Mouse (Mus musculus): Measurements from ENCODE around the gene M6pr.

Gene M6pr

GRCm38 (mm10) chr6:122308505-122309393 is at the start of gene M6pr:
TSS of gene M6pr (plus strand) at chr6:122308720.
- DNase-seq (ENCODE audit: low read depth, low spot score), result peak; percentile 100

GRCm38 (mm10) chr6:122262543-122262942 is 46.0 kb upstream of the M6pr start:
- no peak for DNase-seq (ENCODE audit: low read depth, low spot score)

GRCm38 (mm10) chr6:122268561-122268960 is 40.0 kb upstream of the M6pr start:
- peak; percentile 95 for DNase-seq (ENCODE audit: low read depth, low spot score)

- DNase-seq (ENCODE audit: low read depth, low spot score), result no peak
Measured at GRCm38 (mm10) chr6:122269170-122269569, 39.4 kb upstream of the M6pr start.

- DNase-seq (ENCODE audit: low read depth, low spot score), result peak; percentile 26
Measured at GRCm38 (mm10) chr6:122270152-122270551, 38.4 kb upstream of the M6pr start.

GRCm38 (mm10) chr6:122274546-122274945 is 34.0 kb upstream of the M6pr start:
- DNase-seq (ENCODE audit: low read depth, low spot score), result no peak

- DNase-seq (ENCODE audit: low read depth, low spot score), result peak; percentile 46
Measured at GRCm38 (mm10) chr6:122276565-122276964, 32.0 kb upstream of the M6pr start.

- no peak for DNase-seq (ENCODE audit: low read depth, low spot score)
Measured at GRCm38 (mm10) chr6:122282782-122283181, 25.7 kb upstream of the M6pr start, which contains the start of gene Klrg1. TSS of gene Klrg1 (minus strand) at chr6:122282882.

GRCm38 (mm10) chr6:122283429-122283828 is 25.1 kb upstream of the M6pr start:
- no peak for DNase-seq (ENCODE audit: low read depth, low spot score)

GRCm38 (mm10) chr6:122284304-122284703 is 24.2 kb upstream of the M6pr start:
- no peak for DNase-seq (ENCODE audit: low read depth, low spot score)

- DNase-seq (ENCODE audit: low read depth, low spot score), result no peak
Measured at GRCm38 (mm10) chr6:122284823-122285222, 23.7 kb upstream of the M6pr start.

GRCm38 (mm10) chr6:122288263-122288662 is 20.3 kb upstream of the M6pr start:
- DNase-seq (ENCODE audit: low read depth, low spot score), result peak; percentile 10

GRCm38 (mm10) chr6:122289313-122289712 is 19.2 kb upstream of the M6pr start:
- no peak for DNase-seq (ENCODE audit: low read depth, low spot score)

GRCm38 (mm10) chr6:122290253-122290652 is 18.3 kb upstream of the M6pr start:
- no peak for DNase-seq (ENCODE audit: low read depth, low spot score)

GRCm38 (mm10) chr6:122291264-122291663 is 17.3 kb upstream of the M6pr start:
- DNase-seq (ENCODE audit: low read depth, low spot score), result no peak

- DNase-seq (ENCODE audit: low read depth, low spot score), result no peak
Measured at GRCm38 (mm10) chr6:122291735-122292134, 16.8 kb upstream of the M6pr start.

- no peak for DNase-seq (ENCODE audit: low read depth, low spot score)
Measured at GRCm38 (mm10) chr6:122292184-122292583, 16.3 kb upstream of the M6pr start.

- no peak for DNase-seq (ENCODE audit: low read depth, low spot score)
Measured at GRCm38 (mm10) chr6:122293121-122293520, 15.4 kb upstream of the M6pr start.

GRCm38 (mm10) chr6:122293796-122294195 is 14.7 kb upstream of the M6pr start:
- no peak for DNase-seq (ENCODE audit: low read depth, low spot score)

- no peak for DNase-seq (ENCODE audit: low read depth, low spot score)
Measured at GRCm38 (mm10) chr6:122294290-122294689, 14.2 kb upstream of the M6pr start.

GRCm38 (mm10) chr6:122295242-122295641 is 13.3 kb upstream of the M6pr start:
- no peak for DNase-seq (ENCODE audit: low read depth, low spot score)

GRCm38 (mm10) chr6:122296918-122297278 is 11.6 kb upstream of the M6pr start:
- DNase-seq (ENCODE audit: low read depth, low spot score), result no peak
